8 mouse cellular contexts compared by ENCODE assay signal in the genomic region with DNA sequence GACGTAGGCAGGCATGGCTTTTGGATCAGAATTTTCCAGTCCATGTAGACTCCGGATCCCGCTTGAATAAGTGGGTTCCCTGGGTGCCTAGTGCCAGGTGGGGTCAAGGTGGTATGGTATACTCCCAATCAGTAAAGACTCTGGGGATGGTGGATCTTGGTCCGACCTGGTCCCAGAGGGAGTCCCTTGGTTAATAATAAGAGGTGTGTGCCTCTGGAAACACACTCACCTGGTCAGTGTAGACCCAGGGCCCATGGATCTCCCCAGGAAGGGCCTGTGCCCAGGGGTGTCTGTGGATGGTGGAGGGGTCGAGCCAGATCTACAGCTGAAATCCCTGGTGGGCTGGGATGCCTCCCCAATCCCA. TPM values are rescaled to one million over a fixed set of nuclear protein-coding genes. Genes with fewer than 3 reads are reported as not detected.
A peak's percentile ranks its signal among the peaks of the same experiment; 100 is the strongest.
DNase-seq lines count a peak whose midpoint lies in the region; ATAC-seq and TF ChIP-seq lines count a peak whose summit lies in the region.

No protein-coding gene starts in this region.

- peaks cover 10% of the 10 kb centered on the region; the same call in 1 of the 2 replicates for H3K4me1 ChIP-seq in lung, postnatal 0 days (ENCODE audit: insufficient read depth, low read depth, low read length)
- peaks cover 8% of the 10 kb centered on the region for H3K4me1 ChIP-seq in limb, embryonic 11.5 days (ENCODE audit: control insufficient read depth, insufficient read depth, low read length)
- peaks cover 10% of the 10 kb centered on the region for H3K4me1 ChIP-seq in olfactory bulb, adult 2 months (ENCODE audit: control insufficient read depth, insufficient read depth, low read length)

- no peak for TF ChIP-seq EP300 in lung, postnatal 0 days (IDR thresholded peaks at IDR 0.05)

- H3K9me3 ChIP-seq in lung, postnatal 0 days (ENCODE audit: low read length) = no peaks in the 10 kb centered on the region
- H3K9me3 ChIP-seq in limb, embryonic 11.5 days (ENCODE audit: control insufficient read depth, low read length) = no peaks in the 10 kb centered on the region

- peak overlapping the region; percentile 94 for H3K27ac ChIP-seq in lung, postnatal 0 days (ENCODE audit: low read length)
- H3K27ac ChIP-seq in limb, embryonic 11.5 days (replicated peaks; ENCODE audit: low read depth, low read length) = no peak overlapping the region
- H3K27ac ChIP-seq in olfactory bulb, adult 2 months (ENCODE audit: insufficient read depth, low read depth, low read length) = no peak overlapping the region

- DNase-seq in lung, postnatal 0 days (ENCODE audit: low spot score) = no peak
- no peak for DNase-seq in lung, postnatal 25 days (ENCODE audit: low spot score)
- no peak for DNase-seq in limb, embryonic 11.5 days (ENCODE audit: low spot score)
- DNase-seq in frontal cortex, postnatal 10 days (ENCODE audit: low spot score in 2 of 2) = no peak
- DNase-seq in c-Kit-positive CD71-positive TER-119-positive erythroid progenitor cells, embryonic 14.5 days (ENCODE audit: low spot score) = no peak
- no peak for DNase-seq in kidney, postnatal 14 days

- TF ChIP-seq POLR2A in olfactory bulb, adult 2 months (IDR thresholded peaks at IDR 0.05; ENCODE audit: insufficient read depth, low read depth, low read length) = no peak; the same call in 1 of the 2 replicates

- peak overlapping the region; percentile 96 for H3K9ac ChIP-seq in lung, postnatal 0 days (replicated peaks; ENCODE audit: low read depth)
- peak overlapping the region; percentile 72 for H3K9ac ChIP-seq in limb, embryonic 11.5 days (ENCODE audit: low read length)

- no peaks in the 10 kb centered on the region for H3K27me3 ChIP-seq in lung, postnatal 0 days (replicated peaks; ENCODE audit: insufficient read depth, low read length)
- H3K27me3 ChIP-seq in limb, embryonic 11.5 days (ENCODE audit: control insufficient read depth, insufficient read depth, low read length) = no peaks in the 10 kb centered on the region

- no peak for TF ChIP-seq CTCF in lung, postnatal 0 days (IDR thresholded peaks at IDR 0.05)
- no peak for TF ChIP-seq CTCF in olfactory bulb, adult 2 months (IDR thresholded peaks at IDR 0.05; ENCODE audit: insufficient read depth, low read depth, low read length)

- peaks cover 7% of the 10 kb centered on the region; the same call in 1 of the 2 replicates for H3K36me3 ChIP-seq in lung, postnatal 0 days (ENCODE audit: insufficient read depth, low read length)
- peaks cover 7% of the 10 kb centered on the region for H3K36me3 ChIP-seq in limb, embryonic 11.5 days (ENCODE audit: control insufficient read depth, insufficient read depth, low read length)

- no peak; the same call in 1 of the 2 replicates for ATAC-seq in lung, postnatal 0 days
- ATAC-seq in erythroid progenitor cell, adult 5-6 weeks (replicated peaks; ENCODE audit: low FRiP score, poor library complexity, severe bottlenecking) = 0 out of 2 replicates have a peak, but pooled peaks have one; percentile 16
- no peak; the same call in none of the 2 replicates for ATAC-seq in limb, embryonic 11.5 days (ENCODE audit: insufficient number of reproducible peaks, low FRiP score, low TSS enrichment, low read depth)

- peak overlapping the region; percentile 67 for H3K4me2 ChIP-seq in lung, postnatal 0 days (replicated peaks; ENCODE audit: low read depth, low read length)
- peak overlapping the region; percentile 94 for H3K4me2 ChIP-seq in limb, embryonic 11.5 days (ENCODE audit: low read depth, severe bottlenecking)

- WGBS in lung, postnatal 0 days = 41% methylated on average over 5 of the region's 5 CpGs
- 47% methylated on average over 5 of the region's 5 CpGs for WGBS in limb, embryonic 11.5 days
- WGBS in olfactory bulb, adult 2 months = 36% methylated on average over 5 of the region's 5 CpGs

- peak overlapping the region; percentile 88 for H3K4me3 ChIP-seq in lung, postnatal 0 days (ENCODE audit: low read depth, low read length)
- H3K4me3 ChIP-seq in limb, embryonic 11.5 days (ENCODE audit: low read depth, low read length) = peak overlapping the region; percentile 68
- H3K4me3 ChIP-seq in olfactory bulb, adult 2 months (ENCODE audit: insufficient read depth, low read depth, low read length) = peak overlapping the region; percentile 84

RNA-seq across cellular contexts. Expression of a gene that starts 0.7 kb away (rescaled TPM):
- 15.9 and 17.2 TPM in 2 replicates for polyA plus RNA-seq in lung, postnatal 0 days (2015; fragmentation: Nextera tagmentation; extraction: Ambion mirVana)
- 5.9 and 7.6 TPM in 2 replicates for total RNA-seq in erythroid progenitor cell, adult 5-6 weeks (2015; ENCODE audit: low replicate concordance)
- 8.9 and 10.0 TPM in 2 replicates for total RNA-seq in erythroid progenitor cell, adult 5-6 weeks (2017; ENCODE audit: low replicate concordance)
- 17.5 and 19.7 TPM in 2 replicates for polyA plus RNA-seq in limb, embryonic 11.5 days (2014; fragmentation: Nextera tagmentation; extraction: Ambion mirVana)
- not detected in 2 replicates for polyA plus RNA-seq in olfactory bulb, adult 2 months (2012; ENCODE audit: insufficient read depth, insufficient read length, low replicate concordance, missing spikeins)

RNA-seq across cellular contexts. Expression of a gene that starts 0.8 kb away (rescaled TPM):
- polyA plus RNA-seq in lung, postnatal 0 days (2015; fragmentation: Nextera tagmentation; extraction: Ambion mirVana) = 23.7 and 28.3 TPM in 2 replicates
- 29.2 and 39.4 TPM in 2 replicates for total RNA-seq in erythroid progenitor cell, adult 5-6 weeks (2015; ENCODE audit: low replicate concordance)
- total RNA-seq in erythroid progenitor cell, adult 5-6 weeks (2017; ENCODE audit: low replicate concordance) = 38.8 and 54.5 TPM in 2 replicates
- polyA plus RNA-seq in limb, embryonic 11.5 days (2014; fragmentation: Nextera tagmentation; extraction: Ambion mirVana) = 15.1 and 18.0 TPM in 2 replicates
- polyA plus RNA-seq in olfactory bulb, adult 2 months (2012; ENCODE audit: insufficient read depth, insufficient read length, low replicate concordance, missing spikeins) = not detected in 2 replicates

RNA-seq across cellular contexts. Expression of a gene that starts 11.0 kb away (rescaled TPM):
- polyA plus RNA-seq in lung, postnatal 0 days (2015; fragmentation: Nextera tagmentation; extraction: Ambion mirVana) = 9.4 and 11.7 TPM in 2 replicates
- 198 and 219 TPM in 2 replicates for total RNA-seq in erythroid progenitor cell, adult 5-6 weeks (2015; ENCODE audit: low replicate concordance)
- total RNA-seq in erythroid progenitor cell, adult 5-6 weeks (2017; ENCODE audit: low replicate concordance) = 116 and 174 TPM in 2 replicates
- polyA plus RNA-seq in limb, embryonic 11.5 days (2014; fragmentation: Nextera tagmentation; extraction: Ambion mirVana) = 24.8 and 28.1 TPM in 2 replicates
- not detected in 2 replicates for polyA plus RNA-seq in olfactory bulb, adult 2 months (2012; ENCODE audit: insufficient read depth, insufficient read length, low replicate concordance, missing spikeins)

RNA-seq across cellular contexts. Expression of a gene that starts 19.4 kb away (rescaled TPM):
- 8.6 and 10.1 TPM in 2 replicates for polyA plus RNA-seq in lung, postnatal 0 days (2015; fragmentation: Nextera tagmentation; extraction: Ambion mirVana)
- total RNA-seq in erythroid progenitor cell, adult 5-6 weeks (2015; ENCODE audit: low replicate concordance) = 23.1 and 23.9 TPM in 2 replicates
- 14.2 and 43.3 TPM in 2 replicates for total RNA-seq in erythroid progenitor cell, adult 5-6 weeks (2017; ENCODE audit: low replicate concordance)
- polyA plus RNA-seq in limb, embryonic 11.5 days (2014; fragmentation: Nextera tagmentation; extraction: Ambion mirVana) = 17.7 and 18.5 TPM in 2 replicates
- polyA plus RNA-seq in olfactory bulb, adult 2 months (2012; ENCODE audit: insufficient read depth, insufficient read length, low replicate concordance, missing spikeins) = not detected in 2 replicates

RNA-seq across cellular contexts. Expression of a gene that starts 19.4 kb away (rescaled TPM):
- polyA plus RNA-seq in lung, postnatal 0 days (2015; fragmentation: Nextera tagmentation; extraction: Ambion mirVana) = 75.8 and 77.0 TPM in 2 replicates
- total RNA-seq in erythroid progenitor cell, adult 5-6 weeks (2015; ENCODE audit: low replicate concordance) = 96.0 and 112 TPM in 2 replicates
- 82.3 and 141 TPM in 2 replicates for total RNA-seq in erythroid progenitor cell, adult 5-6 weeks (2017; ENCODE audit: low replicate concordance)
- 125 and 132 TPM in 2 replicates for polyA plus RNA-seq in limb, embryonic 11.5 days (2014; fragmentation: Nextera tagmentation; extraction: Ambion mirVana)
- not detected in 2 replicates for polyA plus RNA-seq in olfactory bulb, adult 2 months (2012; ENCODE audit: insufficient read depth, insufficient read length, low replicate concordance, missing spikeins)

Comparison
In these comparisons a context has a peak if more than half of its experiments do, and no peak if none do; other contexts are left out.
1. RNA of a gene that starts 0.7 kb away (polyA plus RNA-seq): 17.5 to 19.7 TPM in limb, embryonic 11.5 days and 15.9 to 17.2 TPM in lung, postnatal 0 days; not detected in olfactory bulb, adult 2 months; every median in the first group is over 10 times any median in the second.
2. RNA of a gene that starts 0.8 kb away (polyA plus RNA-seq): 23.7 to 28.3 TPM in lung, postnatal 0 days and 15.1 to 18.0 TPM in limb, embryonic 11.5 days; not detected in olfactory bulb, adult 2 months; every median in the first group is over 10 times any median in the second.
3. Peak in every context shown above with its lines, with median percentiles within 50 percentile points of each other: H3K4me3 ChIP-seq.